Mouse (Mus musculus) forelimb bud, embryonic 11.5 days (tissue): ENCODE results near the gene Ralgds.
A peak's percentile ranks its signal among the peaks of the same experiment; 100 is the strongest.

Experiments used
- DNase-seq: peaks from one replicate; pipeline ENCODE4 v3.0.0-alpha.2; 2012; ENCODE audit warnings: low read depth, low spot score

Gene Ralgds

GRCm38 (mm10) chr2:28532938-28533771 is 20.2 kb downstream of the Ralgds start:
- DNase-seq, result peak; percentile 88

- DNase-seq, result no peak
Measured at GRCm38 (mm10) chr2:28533901-28534435, 21.0 kb downstream of the Ralgds start.

GRCm38 (mm10) chr2:28534436-28535262 is 21.7 kb downstream of the Ralgds start:
- DNase-seq, result peak; percentile 67

DNA sequence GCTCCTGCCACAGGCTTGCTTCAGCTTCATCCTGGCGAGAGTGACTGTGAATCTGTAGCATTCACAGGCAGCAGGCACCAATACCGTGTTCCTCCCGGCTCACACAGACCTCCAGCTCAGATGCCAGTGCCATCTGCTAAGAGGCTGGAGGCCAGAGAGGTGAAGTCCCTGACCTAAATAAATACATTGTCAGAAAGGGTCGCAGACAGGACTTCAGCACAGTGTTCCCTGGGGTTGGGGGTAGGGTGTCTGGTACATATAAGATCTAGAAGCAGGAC is 22.3 kb downstream of the Ralgds start:
- DNase-seq, result no peak

DNA sequence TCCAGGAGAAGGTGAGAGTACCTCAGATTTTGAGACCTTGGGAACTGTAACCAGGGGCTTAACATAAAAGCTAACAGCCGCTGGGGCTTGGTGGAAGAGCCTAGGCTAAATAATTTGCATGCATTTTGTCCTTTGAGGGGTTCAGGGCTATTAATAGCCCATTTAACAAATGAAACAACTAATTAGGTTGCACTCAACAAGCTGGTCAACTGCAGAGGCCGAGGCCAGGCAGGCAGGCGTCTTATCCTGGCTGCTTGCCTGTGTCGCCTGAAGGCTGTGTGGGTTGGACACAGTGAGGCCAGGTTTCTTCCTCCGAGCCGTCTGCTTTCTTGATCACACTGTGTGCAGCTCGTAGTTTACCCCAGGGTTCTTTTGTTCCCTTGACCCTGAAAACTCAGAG is 22.7 kb downstream of the Ralgds start:
- DNase-seq, result no peak

GRCm38 (mm10) chr2:28536166-28536565 is 23.2 kb downstream of the Ralgds start:
- no peak for DNase-seq

DNA sequence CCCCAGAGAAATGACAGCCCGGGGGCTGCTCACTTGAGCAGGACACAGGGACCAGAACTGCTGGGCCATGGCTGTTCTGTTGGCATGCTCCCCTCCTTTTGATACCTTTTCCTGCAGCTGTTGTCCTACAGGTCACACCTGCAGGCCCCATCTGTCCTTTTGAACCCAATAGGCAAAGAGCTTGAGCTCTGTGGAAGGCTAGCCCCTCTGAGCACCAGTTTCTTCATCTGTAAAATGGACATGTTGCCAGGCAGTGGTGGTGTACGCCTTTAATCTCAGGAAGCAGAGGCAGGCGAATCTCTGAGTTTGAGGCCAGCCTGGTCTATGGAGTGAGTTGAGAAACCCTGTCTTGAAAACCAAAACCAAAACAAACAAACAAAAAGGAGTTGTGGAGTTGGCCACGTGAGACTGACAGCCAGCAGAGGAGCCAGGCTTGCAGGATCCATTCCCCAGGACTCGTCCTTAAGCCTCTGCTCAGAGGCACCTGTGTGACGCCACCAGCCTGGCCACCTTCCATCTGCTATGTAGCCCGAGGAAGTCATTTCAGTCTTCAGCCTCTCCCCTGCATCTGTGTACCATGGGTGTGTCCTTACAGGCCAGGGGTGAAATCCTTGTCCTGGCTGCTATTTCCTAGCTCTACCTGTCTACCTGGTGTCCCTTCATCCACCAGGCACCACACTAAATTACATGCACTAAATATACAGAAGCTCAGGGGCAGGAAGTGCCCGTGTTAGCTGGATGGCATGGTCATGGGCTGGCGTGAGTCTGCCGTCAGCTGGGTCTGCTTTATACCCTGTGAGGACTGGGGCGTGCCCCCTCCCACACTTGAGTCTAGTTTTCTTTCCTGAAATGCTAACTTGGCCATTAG is 24.1 kb downstream of the Ralgds start:
- no peak for DNase-seq

- no peak for DNase-seq
Measured at GRCm38 (mm10) chr2:28537634-28537920, 24.7 kb downstream of the Ralgds start.

DNA sequence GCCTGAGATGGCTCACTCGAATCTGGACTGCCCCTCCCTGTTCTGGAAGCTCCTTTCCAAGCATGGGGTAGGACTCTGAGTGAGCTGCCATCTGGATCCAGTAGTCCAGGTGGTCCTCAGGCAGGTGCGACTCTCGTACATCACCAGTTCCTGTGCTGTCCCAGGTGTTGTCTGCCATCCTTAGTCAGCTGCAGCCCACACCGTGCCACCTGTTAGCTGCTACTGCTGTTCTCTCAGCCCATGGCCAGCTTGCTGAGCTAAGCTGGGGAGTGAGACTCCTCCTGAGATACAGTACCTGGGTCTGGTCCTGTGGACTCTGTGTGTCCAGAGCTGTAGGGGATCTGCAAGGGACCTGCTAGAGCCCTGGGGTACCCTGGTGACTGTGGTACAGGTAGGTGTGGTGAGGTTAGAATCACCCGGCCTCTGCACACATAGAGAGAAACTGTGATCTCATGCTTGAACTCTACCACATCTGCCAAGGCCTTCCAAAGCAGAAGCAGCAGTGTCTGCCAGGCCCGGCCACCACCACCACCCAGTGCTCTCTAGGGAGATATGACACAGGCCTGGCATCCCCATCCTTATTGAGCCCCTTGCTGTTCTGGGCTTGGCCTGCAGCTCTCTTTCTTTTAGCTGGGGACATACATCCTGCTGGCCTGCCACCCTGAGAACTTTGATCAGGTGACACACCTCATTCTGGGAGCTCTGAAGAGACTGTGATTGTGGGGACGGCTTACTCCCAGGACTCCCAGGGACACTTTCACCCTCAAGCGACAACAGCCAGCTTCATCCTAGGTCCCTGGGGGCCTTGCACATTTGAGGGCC is 25.3 kb downstream of the Ralgds start:
- no peak for DNase-seq

GRCm38 (mm10) chr2:28538817-28539128 is 25.8 kb downstream of the Ralgds start:
- DNase-seq, result no peak

GRCm38 (mm10) chr2:28539206-28539605 is 26.3 kb downstream of the Ralgds start:
- DNase-seq, result no peak

GRCm38 (mm10) chr2:28539949-28540348 is 27.0 kb downstream of the Ralgds start:
- no peak for DNase-seq

DNA sequence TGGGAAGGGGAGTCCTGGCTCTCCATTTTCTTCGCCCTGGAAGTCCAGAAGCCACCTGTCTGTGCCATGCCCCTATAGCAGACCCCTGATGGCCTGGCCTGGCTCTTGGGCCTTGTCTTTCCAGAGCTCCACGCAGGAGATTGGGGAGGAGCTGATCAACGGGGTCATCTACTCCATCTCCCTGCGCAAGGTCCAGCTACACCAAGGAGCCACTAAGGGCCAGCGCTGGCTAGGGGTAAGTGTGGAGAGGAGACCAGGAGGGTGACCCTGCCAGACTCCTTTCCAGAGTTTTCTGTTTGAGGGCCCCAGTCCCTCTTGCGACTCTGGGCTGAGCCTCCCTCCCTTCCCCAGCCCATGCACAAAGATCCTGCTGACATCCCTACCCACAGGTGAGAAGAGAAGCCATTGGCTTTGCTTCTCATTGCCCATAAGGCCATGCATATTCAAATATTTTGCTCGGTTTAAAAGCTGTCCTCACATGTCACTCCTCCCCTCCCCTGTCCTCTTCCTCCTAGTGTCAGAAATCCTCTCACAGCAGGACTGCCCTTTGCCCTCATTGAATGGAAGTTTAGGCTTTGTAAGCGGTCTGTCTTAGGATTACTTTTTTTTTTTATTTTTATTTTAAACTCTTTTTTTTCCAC is 27.8 kb downstream of the Ralgds start:
- no peak for DNase-seq

DNA sequence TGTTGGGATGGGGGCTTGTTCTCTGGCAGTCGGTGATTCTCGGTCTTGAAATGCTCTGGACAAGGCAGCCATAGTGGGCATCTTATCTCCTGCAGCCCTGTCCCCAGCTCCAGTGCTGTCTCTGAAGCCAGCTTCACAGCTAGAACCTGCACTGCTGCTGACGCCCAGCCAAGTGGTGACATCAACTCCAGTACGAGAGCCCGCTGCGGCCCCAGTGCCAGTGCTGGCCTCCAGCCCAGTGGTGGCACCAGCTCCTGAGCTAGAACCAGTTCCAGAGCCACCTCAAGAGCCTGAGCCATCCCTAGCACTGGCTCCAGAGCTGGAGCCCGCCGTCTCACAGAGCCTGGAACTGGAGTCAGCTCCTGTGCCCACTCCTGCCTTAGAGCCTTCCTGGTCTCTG is 31.0 kb downstream of the Ralgds start:
- DNase-seq, result no peak

DNA sequence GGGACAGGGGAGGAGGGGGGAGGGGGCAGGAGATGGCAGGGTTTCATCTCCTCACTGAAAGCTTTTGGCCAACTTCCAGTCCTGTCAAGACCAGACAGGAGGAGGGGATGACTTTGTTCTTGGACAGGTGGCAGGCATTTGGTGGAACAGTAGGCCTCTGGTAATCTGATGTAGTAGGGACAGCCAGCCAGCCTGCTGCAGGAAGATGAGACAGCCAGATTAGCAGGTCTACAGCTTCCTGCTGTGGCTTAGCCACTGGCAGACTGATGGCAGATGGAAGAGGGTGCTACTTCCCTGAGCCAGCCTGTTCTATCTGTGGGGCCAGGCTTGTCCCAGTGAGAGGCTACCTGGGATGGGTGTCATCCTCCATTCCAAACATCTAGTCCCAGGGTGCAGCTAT is 33.1 kb downstream of the Ralgds start:
- DNase-seq, result no peak

- DNase-seq, result no peak
Measured at GRCm38 (mm10) chr2:28546560-28546959, 33.6 kb downstream of the Ralgds start.

GRCm38 (mm10) chr2:28547237-28548172 is 34.6 kb downstream of the Ralgds start:
- DNase-seq, result peak; percentile 84

DNA sequence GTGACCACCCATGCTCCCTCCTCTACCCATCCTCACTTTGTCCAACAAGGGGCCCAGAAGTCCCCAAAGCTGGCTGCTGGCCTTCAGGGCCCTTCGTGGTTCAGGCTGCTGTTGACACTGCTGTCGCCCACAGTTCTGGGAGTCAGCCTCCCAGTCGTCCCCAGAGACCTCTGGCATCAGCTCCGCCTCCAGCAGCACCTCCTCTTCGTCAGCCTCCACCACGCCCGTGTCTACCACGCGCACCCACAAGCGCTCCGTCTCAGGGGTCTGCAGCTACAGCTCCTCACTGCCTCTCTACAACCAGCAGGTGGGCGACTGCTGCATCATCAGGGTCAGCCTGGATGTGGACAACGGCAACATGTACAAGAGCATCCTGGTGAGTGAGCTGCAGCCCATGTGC is 36.2 kb downstream of the Ralgds start:
- DNase-seq, result no peak

GRCm38 (mm10) chr2:28552301-28552700 is 39.4 kb downstream of the Ralgds start:
- no peak for DNase-seq

GRCm38 (mm10) chr2:28557452-28557851 is 44.5 kb downstream of the Ralgds start:
- DNase-seq, result no peak
